Mouse (Mus musculus): ENCODE results near the gene Scamp5.
"Not testable (repeated sequence)": the region's sequence is repeated elsewhere in the genome, so short reads cannot be mapped to it uniquely, and the experiment has no call there.

Gene Scamp5

DNA sequence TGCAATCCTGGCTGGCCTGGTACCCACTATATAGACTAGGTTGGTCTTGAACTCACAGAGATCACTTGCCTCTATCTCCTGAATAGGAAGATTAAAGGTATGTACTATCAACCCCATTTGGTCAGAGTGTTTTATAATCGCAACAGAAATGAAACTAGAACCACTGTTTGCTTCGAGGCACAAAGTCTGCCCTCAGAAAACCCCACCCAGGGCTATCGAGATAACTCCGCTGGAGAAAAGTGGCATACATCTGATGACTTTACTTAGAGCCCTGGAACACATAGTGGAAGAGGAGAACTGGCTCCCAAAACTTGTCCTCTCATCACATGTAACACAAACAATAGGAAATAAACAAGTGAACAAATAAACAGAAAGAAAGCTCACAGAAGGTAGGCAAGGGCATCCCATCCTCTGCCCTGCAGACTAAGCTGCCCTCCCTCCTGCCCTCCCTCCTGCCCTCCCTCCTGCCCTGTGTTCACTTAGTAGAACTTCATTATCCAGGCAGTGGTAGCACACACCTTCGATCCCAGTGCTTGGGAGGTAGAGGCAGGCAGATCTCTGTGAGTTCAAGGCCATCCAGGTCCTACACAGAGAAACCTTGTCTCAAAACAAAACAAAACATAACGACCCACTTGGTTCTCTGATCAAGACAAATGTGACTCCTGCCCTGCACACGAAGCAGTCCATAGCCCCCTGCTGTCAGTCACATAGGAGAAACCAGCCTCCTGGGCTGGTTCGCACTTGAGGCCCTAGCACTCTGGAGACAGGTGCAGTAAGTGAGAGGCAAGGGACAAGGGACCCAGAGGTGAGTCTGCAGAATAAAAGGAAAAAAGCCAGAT lies 15.0 kb downstream of the Scamp5 start:
- no peak for DNase-seq (ENCODE audit: low spot score)

DNA sequence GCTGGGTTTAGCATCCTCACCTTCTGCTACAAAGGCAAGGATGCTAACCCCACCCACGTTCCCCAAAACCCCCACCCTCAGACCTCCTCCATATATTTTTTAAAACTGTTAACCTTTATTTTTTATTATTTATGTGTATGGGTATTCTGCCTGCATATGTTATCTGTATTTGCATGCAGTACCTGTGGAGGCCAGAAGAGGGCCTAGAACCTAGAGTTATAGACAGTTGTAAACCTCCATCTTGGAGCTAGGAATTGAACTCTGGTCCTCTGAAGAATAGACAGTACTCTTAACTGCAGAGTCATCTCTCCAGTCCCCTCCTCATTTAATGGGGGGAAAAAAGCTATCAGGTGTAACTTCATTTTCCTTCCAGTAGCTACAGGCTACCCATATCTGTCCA lies 18.1 kb downstream of the Scamp5 start:
- DNase-seq (ENCODE audit: low spot score), result no peak

DNA sequence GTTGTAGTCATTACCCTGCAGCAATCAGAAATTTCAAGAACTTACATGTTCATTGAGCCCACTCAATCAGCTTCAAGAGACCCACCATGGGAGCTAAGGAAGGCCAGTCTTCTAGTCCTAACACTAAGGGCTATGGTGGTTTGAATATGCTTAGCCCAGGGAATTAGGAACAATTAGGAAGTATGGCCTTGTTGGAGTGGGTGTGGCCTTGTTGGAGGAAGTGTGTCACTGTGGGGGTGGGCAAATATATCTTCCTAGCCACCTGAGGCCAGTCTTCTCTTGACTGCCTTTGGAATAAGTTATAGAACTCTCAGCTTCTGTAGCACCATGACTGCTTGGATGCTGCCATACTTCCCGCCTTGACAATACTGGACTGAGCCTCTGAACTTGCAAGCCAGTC lies 27.2 kb downstream of the Scamp5 start:
- DNase-seq (ENCODE audit: low spot score), result no peak

DNA sequence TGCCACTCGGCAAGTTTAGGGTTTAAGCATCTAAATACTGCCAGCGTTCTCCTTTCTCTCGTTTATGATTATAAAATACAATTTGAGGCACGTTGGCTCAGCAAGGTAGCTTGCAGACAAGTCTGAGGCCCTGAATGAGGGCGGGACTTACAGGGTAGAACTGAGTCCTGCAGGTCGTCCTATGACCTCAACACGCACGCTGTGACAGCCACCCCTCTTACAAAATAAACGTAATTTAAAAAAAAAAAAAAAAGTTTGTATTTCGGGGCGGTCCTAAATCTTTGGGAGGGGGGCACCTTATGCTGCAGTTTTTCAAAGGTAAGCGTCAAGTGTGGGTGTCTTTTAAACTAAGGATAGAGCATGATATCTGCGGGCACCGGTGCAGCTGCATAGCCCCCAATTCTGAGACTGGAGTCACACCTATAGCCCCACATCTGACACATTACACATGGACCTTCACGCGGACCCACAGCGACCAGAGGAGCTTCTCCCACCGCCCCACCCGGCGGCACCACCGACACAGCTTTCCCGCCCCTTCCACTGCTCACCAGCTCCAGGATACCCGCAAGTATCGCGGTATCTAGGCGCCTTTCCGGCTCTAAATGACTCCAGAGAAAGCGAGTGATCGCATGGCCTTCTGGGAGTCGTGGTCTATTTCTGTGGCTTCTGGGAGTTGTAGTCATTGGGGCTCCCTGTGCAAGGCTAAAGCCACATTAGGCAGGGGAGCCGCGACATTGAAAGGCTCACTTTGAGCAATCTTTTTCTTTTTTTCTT lies 28.2 kb downstream of the Scamp5 start, which contains the start of gene Ppcdc:
Ppcdc (minus strand) TSS at position 603 of the 774 bp plus-strand sequence.
- peak; percentile 86 for DNase-seq (ENCODE audit: low spot score)

DNA sequence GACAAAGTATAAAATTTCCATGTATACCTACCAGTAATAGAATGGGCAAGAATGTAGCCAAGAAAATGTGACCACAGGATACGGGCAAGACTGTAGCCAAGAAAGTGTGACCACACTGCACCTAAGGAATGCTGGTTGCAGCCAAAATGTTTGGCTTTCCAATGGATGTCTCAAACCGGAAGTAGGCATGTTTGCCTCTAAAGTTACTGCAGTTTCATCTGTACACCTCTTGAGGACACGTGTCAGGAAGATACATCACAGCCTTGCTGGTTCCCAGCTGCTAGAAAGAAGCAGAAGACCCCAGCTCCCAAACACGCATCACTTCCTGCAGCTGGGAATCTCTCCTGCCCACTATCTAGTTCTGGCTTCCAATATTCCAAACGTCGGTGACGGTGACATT lies 28.8 kb downstream of the Scamp5 start:
- DNase-seq (ENCODE audit: low spot score), result no peak

DNA sequence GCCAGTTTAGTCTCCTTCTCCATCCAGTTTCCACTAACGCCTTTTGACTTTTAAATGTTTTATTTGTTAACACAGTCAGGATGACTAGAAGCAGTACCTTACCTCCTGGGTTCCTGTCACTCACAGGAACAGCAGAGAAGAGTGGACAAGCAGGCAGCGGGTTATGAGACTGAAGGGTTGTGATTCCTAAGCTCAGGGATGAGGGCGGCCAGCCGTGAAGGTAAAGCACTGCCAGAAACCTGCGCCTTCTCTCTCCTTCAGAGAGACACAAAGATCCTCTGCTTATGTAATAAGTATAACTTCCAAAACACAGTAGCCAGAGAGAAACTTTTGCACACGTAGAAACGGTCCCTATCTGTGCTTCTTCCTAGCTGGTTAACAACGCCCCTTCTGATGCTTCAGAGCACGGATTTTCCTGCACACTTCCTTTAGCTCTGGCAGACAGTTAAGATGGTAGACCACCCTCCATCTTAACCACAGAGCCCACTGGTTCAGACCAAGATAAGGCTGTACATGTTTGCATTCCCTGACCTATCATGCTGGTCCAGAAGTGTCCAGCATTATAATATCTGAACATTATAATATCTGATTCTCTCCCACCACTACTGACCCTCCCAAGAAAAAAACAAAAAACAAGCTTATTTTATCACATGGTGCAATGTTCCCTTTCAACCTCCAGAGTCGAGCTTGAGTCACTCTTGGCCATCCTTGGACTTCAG lies 29.8 kb downstream of the Scamp5 start:
- DNase-seq (ENCODE audit: low spot score), result no peak

DNA sequence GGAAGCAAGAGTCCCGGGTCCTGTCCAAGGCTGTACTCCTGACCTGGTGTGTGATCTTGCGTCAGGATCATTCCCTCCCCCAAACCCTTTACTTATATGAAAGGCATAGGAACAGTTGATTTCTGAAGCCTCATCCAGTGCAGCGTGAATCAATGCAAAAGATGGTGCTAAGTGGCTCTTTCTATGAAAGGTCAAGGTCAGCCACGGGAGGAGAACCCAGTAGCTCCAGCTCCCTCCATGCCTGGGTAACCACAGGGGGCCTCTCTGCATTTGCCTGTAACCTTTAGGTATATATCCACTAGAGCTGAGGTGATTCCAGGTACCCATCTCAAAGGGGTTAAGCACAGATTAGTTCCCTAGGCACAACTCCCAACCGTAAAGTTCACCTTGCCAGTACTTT lies 31.7 kb downstream of the Scamp5 start:
- no peak for DNase-seq (ENCODE audit: low spot score)

DNA sequence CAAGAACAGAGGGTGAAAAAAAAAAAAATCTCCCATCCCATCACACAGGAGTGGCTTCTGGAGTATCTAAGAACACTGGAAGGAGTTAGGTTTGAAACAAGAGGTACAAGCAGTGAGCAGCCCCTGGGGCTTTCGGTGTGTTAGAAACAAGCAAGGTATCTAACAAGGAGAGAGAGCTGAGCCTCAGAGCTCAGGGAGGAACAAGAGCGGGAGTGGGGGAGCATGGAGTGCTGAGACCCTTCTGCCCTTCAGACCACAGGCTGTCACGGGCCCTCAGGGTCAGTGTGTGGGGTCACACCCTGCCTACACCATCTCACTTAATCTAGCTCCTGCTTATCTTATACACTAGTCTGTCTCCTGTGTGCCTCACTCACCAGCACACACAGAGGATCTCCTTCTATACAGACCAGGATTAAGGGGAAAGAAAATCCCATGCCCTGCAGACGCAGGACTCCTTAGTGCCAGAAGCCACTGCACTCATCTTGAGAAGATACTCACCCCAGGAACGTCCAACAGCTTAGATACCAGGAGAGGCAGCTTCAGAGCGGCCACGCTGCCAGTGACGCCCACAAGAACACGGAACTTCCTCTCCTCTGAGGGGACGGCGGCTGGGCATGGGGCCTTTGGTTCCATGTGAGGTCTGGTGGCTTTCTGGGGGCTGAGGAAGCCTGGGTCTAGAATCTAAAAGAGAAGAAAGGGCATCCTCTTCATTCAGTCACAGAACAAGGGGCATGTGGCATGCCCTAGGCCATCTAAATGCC lies 33.3 kb downstream of the Scamp5 start:
- no peak for DNase-seq (ENCODE audit: low spot score)

DNA sequence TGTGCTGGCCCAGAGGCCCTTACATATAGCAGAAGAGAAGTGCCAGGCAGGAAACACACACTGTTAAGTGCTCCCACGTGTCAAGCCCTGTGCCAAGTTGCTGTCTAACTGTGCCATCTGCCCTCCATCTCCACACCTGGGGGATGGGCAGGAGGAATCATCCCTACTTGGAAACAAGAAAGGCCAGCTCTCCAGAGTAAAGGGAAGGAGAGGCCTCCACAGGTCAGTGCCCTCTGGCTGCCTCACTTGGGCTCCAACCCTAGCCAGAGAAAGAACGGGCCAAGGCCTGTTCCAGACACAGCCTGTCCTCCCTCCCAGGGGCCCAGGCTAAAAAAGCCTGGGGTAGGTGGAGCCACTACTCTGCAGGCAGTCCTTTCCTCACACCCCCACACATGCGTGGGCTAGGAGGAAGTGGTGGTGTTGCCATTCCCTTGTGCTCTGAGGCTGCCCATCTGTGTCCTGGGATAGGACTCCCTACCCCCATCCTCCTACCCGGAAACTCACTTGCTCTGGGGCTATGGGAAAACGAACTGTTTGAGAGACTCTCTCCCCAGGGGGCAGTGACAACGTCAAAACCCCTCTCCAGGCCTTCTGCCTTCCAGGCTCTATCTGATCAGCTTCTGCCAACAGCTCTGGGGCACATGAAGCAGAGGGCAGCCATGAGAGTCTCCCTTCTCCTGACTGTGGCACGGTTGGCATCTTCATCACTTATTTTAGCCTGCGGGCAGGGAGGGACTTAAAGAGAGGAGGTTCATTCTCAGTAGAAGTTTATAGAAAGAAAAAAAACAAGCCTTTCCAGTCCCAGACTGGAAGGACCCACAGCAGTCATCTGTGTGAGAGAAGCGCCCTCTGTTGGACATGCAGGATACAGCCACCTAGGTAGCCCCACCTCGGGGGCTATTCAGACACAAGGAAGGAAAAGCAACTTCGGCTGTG lies 34.5 kb downstream of the Scamp5 start:
- DNase-seq (ENCODE audit: low spot score), result peak; percentile 78

DNA sequence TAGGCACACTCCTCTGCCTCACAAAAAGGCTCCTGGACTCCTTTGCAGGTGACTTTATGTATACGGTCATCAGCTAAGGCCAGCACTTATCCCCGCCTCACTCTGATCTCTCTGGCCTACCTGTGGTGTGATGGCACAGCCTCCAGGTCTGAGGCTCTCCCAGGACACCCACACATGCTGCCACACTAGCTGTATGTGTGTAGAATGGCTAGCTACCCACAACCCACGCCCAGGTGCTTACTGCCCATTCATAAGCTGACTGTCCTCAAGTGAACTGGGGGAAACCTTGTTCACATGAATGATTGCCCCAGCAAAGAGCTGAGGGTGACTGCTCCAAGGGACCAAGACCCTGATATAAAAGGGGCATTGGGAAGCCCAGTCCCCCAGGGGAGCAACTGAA lies 35.4 kb downstream of the Scamp5 start:
- DNase-seq (ENCODE audit: low spot score), result no peak

DNA sequence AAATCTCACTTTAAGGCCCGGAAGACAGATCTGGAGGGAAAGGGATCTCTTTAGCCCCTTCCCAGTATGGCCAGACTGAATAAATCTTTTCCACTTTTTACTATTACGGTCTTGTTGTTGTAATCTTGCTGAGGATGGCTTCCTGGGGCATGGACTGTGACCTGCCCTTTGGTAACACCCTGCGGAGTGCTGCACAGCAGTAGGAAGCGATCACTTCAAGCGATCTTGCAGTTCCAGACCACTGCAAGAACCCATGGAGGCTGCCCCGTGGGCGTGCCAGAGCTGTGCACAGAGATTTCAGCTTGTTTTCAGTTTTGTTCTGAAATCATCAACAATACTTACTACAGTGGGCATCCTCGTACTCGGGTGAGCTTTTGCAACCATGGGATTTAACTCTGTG lies 36.7 kb downstream of the Scamp5 start:
- DNase-seq (ENCODE audit: low spot score), result no peak

DNA sequence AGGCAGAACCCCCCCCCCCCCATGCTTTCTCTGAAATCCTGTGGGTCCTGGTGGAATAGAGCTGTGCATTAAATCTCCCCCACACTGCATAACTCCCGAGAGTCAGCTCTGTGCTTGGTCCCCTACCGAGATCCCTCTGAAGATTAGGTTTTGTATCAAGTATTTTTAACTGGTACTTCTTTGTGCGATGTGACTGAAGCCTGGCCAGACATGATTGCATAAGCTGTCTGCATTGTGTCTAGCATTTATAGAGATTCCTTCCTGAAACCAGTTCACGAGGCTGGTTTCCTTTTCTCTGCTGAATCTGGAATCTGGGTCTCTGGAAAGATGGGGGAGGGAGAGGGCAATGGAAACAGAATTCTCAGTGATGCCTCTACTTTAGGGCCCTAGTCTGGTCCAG lies 39.5 kb downstream of the Scamp5 start:
- DNase-seq (ENCODE audit: low spot score), result no peak

DNA sequence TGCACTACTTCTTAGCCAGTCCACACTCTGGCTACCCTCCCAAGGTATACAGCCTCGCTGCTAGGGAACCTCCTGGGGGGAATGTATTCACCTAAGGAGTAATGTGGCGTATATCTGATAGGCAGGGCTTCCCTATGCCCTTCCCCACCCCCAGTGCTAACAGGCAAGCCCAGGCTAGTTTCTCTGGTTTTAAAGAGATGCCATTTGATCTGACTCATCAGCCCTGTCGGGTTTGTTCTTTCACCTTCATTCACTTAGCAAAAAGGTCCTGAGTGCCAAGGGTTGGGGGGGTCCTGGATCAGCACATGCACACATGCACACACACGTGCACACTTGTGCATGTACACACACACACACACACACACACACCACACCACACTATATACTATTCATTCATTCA lies 39.9 kb downstream of the Scamp5 start:
- DNase-seq (ENCODE audit: low spot score), result no peak

DNA sequence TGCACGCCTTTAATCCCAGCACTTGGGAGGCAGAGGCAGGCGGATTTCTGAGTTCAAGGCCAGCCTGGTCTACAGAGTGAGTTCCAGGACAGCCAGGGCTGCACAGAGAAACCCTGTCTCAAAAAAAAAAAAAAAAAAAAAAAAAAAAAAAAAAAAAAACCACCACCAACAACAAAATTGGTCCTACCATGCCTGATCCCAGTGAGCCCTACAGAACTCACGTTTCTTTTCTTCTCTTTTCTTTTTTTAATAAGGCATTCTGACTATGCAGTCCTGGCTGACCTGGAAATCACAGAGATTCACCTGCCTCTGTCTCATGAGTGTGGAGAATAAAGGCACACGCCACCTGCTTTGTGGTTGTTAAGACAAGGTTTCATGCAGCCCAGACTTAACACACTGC lies 40.7 kb downstream of the Scamp5 start:
- not testable (repeated sequence) for DNase-seq (ENCODE audit: low spot score)

DNA sequence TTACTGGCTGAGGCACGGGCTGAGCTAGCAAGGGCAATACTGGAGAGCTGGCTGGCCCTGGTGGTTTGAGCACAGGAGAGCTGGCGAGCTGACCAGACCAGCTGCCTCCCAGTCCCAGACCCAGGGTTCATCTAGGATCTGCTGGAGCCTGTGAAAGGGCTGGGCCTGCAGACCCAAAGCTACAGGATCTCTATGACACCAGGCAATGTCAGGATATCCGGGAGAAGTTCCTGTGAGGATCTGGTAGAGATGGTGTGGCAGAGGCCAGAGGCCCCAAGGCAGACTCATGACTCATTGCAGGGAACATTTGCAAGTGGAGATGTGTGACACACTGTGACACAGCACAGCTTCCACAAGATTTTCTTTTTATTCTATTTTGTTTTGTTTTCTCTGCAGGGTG lies 42.7 kb downstream of the Scamp5 start:
- DNase-seq (ENCODE audit: low spot score), result no peak

DNA sequence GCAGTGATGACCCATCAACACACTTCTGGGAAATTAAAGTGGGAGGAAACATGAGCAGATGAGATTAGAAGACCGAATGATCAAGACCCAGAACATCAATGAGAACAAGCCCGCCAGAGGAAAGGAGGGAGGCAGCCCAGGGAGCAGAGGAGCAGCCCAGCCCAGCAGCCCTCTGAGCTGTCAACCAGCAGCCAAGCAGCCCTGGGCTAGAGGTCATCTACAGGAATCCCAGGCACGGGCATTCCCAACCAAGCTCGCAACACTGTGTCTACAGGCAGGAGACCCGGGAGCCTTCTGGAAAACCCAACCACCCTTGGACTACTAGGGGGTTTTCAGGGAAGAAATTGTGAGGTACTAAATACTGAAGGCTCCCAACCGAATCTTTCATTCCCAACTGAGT lies 43.8 kb downstream of the Scamp5 start:
- no peak for DNase-seq (ENCODE audit: low spot score)

DNA sequence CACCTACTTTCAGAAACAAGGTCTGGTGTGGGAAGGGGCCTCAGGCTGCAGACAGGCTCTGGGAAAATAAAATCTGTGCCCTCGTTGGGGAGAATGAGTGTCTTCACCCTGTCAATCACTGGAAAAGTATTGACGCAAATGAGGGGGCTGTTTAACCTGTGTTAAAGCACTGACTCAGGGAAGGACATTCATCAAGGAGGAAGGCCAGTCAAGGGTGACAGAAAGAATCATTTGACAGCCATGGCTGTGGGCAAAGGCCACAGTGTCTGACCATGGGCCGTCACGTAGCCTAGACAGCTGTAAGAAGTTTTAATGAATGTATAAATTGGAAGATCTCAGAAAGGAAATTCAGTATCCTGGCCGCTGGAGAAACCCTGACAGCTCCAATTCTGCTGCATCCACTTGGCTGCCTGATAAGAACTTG lies 46.2 kb downstream of the Scamp5 start:
- no peak for DNase-seq (ENCODE audit: low spot score)

DNA sequence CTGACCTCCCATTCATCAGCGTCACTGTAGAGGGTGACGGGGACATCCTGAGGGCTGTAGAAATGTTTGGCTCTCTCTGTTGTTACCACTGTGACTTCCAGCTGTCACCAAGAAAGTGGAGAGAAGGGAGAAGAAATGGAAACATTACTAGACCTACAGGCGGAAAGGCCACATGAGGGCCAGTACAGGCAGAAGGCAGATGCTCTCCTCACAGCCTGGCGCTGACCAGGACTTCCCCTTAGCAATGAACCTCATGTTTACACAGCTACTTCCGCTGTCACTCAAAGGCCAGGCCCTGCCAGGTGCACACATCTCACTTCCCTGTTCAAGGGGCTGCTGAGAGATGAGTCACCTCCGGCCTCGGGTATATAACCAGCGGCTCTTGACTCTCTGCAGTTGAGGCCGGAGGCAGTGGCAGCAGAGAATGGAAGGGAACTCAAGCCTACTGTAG lies 46.7 kb downstream of the Scamp5 start:
- DNase-seq (ENCODE audit: low spot score), result peak; percentile 47

DNA sequence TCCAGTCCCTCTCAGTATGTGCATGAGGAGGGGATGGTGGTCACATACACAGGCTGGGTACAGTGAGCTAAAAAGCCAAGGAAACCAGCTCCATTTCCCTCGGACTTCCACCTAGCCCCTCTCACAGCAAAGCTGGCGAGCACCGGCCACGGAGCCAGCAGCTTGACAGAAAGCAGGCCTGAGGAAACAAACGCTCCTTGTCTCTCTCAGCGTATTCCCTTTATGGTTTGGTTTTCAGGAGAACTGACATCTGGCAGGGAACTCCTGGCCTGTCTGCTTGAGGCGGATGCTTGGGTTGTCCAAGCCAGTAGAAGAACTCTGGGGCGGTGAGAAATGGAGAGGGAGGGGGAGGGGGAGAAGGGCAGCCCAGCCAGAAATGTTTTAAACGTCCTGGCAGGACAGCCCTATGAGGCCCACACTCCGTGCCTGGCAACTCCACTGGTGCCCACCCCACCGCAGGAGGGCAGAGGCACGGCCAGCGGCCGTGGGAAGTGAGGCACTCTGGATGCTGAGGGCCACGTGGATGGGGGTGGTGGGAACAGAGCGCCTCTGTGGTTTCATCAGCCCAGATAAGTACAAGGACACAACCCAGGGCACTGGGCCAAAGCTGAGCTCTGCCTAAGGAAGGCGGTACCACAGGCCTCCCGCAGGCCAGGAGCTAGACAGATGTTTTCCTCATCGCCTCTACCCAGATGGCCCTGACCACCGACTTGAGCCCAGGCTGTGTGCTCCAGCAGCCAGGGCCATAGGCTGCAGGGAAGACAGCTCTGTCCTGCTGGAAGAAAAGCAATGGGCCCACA lies 47.3 kb downstream of the Scamp5 start:
- peak; percentile 97 for DNase-seq (ENCODE audit: low spot score)

All from ovary, postnatal 36 days (tissue).